Mouse (Mus musculus) liver, embryonic 12.5 days (tissue): ENCODE results near the gene Hap1. TPM values are rescaled to one million over a fixed set of nuclear protein-coding genes. Genes with fewer than 3 reads are reported as not detected.
"Not testable (repeated sequence)": the region's sequence is repeated elsewhere in the genome, so short reads cannot be mapped to it uniquely, and the experiment has no call there.

Experiments used
- ATAC-seq: fragments of 200-750 bp; cut with Nextera tagmentation; 2 replicates; pipeline ENCODE4 v1.8.0; 2017; ENCODE audit warnings: moderate number of reproducible peaks, mild to moderate bottlenecking, moderate library complexity
- H3K27ac ChIP-seq: fragments of 300-500 bp; sonication (generic); 2 replicates; pipeline ENCODE4 v1.5.1; 2016; ENCODE audit warnings: mild to moderate bottlenecking
- H3K27me3 ChIP-seq: fragments of 300-500 bp; sonication (generic); replicated peaks from 2 replicates; pipeline ENCODE4 v1.6.1; 2016; ENCODE audit warnings: mild to moderate bottlenecking, moderate library complexity
- H3K36me3 ChIP-seq: fragments of 300-500 bp; sonication (generic); 2 replicates; pipeline ENCODE4 v1.6.1; 2016; ENCODE audit warnings: mild to moderate bottlenecking, moderate library complexity
- H3K4me1 ChIP-seq: fragments of 300-500 bp; sonication (generic); 2 replicates; pipeline ENCODE4 v1.6.1; 2016
- H3K4me2 ChIP-seq: fragments of 300-500 bp; sonication (generic); 2 replicates; pipeline ENCODE4 v1.6.1; 2016; ENCODE audit warnings: mild to moderate bottlenecking, moderate library complexity
- H3K4me3 ChIP-seq: fragments of 300-500 bp; sonication (generic); 2 replicates; pipeline ENCODE4 v1.5.1; 2016; ENCODE audit warnings: mild to moderate bottlenecking, moderate library complexity
- H3K9ac ChIP-seq: fragments of 300-500 bp; sonication (generic); 2 replicates; pipeline ENCODE4 v1.6.1; 2016; ENCODE audit warnings: mild to moderate bottlenecking, moderate library complexity
- H3K9me3 ChIP-seq: fragments of 300-500 bp; sonication (generic); replicated peaks from 2 replicates; pipeline ENCODE4 v1.6.1; 2016; ENCODE audit warnings: mild to moderate bottlenecking, moderate library complexity
- WGBS: fragments of 180-500 bp; shearing (Covaris S2); methylation state at CpG from one replicate; pipeline ENCODE4 v1.1.7; 2016; ENCODE audit not compliant: insufficient replicate concordance; 5-methylcytosine and 5-hydroxymethylcytosine counted together
- polyA plus RNA-seq: library from polyadenylated mRNA; unstranded; fragments of >200 nt; fragmentation: Nextera tagmentation; extraction: Ambion mirVana; gene quantifications from 2 replicates; pipeline ENCODE4 v1.2.1, GENCODE M21; 2016

Gene Hap1
- polyA plus RNA-seq, 1 experiment from 2014 or later, result 0.43 TPM

- ATAC-seq, result not testable (repeated sequence)
- Histone ChIP-seq H3K4me1 (peaks cover 39% of the 10 kb centered on the region), H3K36me3 (peaks cover 27% of the 10 kb centered on the region)
These were observed 35.1 kb downstream of the Hap1 start for GRCm38 (mm10) chr11:100320701-100321410.

DNA sequence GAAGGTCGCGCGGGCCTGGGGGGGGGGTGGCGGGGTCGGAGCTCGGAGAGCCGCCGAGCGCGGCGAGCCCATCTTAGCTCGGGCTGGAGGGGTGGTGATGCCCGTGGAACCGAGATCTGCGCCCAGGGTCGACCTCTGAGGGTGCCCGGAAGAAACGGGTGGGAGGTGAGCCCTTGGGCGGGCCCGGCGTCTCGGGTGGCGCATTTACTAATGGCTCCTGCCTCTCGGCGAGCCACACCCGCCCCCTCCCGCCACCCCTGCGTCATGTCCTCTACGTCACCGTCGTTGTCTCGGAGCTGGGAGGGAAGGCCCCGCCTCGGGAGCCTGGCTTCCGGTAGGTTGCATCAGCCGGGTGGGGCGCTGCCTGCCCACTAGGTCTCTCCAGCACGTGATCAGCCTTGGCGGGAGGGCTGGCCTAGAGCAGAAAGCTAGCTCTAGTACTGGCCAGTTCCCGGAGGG lies 35.7 kb downstream of the Hap1 start:
- peak overlapping the region; percentile 98 for H3K27ac ChIP-seq
- H3K4me3 ChIP-seq, result peak overlapping the region; percentile 80
- peak overlapping the region; percentile 73 for H3K4me2 ChIP-seq
- 0% methylated on average over 40 of the region's 40 CpGs for WGBS
- no peaks in the 10 kb centered on the region for H3K9me3 ChIP-seq
- ATAC-seq, result peak; percentile 81
- H3K4me1 ChIP-seq, result peaks cover 39% of the 10 kb centered on the region
- no peaks in the 10 kb centered on the region for H3K27me3 ChIP-seq
- H3K9ac ChIP-seq, result peak overlapping the region; percentile 98
- peaks cover 27% of the 10 kb centered on the region for H3K36me3 ChIP-seq

More at GRCm38 (mm10) chr11:100320701-100321410, 35.1 kb downstream of the Hap1 start:
- peak overlapping the region; percentile 80 for H3K4me3 ChIP-seq
- not testable (repeated sequence) for H3K27me3 ChIP-seq, H3K9me3 ChIP-seq
- 9% methylated on average over 11 of the region's 11 CpGs for WGBS
- H3K9ac ChIP-seq, result peak overlapping the region; percentile 98
- peak overlapping the region; percentile 73 for H3K4me2 ChIP-seq
- peak overlapping the region; percentile 98 for H3K27ac ChIP-seq

- Histone ChIP-seq H3K27me3 (no peaks in the 10 kb centered on the region), H3K9ac (peak within 1 kb of the TSS; percentile 98), H3K9me3 (no peaks in the 10 kb centered on the region), H3K4me1 (peaks cover 39% of the 10 kb centered on the region), H3K4me3 (peak within 1 kb of the TSS; percentile 80), H3K36me3 (peaks cover 27% of the 10 kb centered on the region), H3K27ac (peak within 1 kb of the TSS; percentile 98), H3K4me2 (peak within 1 kb of the TSS; percentile 73)
- WGBS, result under 1% methylated on average over 56 of the region's 58 CpGs
- ATAC-seq, result peak; percentile 83
These were observed 36.3 kb downstream of the Hap1 start, which contains the start of gene Eif1 for GRCm38 (mm10) chr11:100319492-100320171. Gene Eif1, plus strand, starts transcription at chr11:100319885.

DNA sequence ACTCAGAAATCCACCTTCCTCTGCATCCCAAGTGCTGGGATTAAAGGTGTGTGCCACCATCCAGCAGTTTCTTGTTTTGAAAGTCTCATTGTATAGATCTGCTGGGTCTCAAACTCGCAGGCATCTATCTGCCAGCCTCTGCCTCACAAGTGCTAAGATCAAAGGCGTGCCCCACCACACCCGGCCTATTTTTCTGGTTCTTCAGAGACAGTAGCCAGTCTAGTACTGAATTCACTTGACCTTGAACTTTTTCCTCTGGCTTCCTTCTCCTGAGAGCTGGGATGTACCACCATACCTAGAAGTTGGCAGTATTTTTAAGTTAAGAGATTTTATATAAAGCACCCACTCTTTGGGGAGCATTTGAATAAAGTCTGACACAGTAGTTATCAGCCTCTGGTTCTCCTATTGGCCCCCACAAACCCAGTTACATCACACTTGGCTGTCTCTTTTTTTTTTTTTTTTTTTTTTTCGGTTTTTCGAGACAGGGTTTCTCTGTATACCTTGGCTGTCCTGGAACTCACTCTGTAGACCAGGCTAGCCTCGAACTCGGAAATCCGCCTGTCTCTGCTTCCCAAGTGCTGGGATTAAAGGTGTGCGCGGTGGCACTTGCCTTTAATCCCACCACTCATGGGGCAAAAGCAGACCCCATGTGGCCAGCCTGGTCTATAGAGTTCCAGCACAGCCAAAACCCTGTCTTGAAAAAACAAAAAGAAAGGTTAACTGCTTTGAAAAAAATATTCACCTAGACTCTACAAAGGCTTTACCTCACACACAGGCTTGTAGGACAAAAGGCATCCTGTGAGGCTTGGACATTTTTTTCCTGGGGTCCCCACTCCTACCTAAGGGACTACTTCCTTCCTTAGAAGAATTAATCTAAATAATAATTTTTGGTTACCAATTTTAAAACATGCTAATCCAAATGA lies 37.1 kb downstream of the Hap1 start:
- Histone ChIP-seq H3K4me1 (peaks cover 39% of the 10 kb centered on the region), H3K4me3 (peak overlapping the region; percentile 80), H3K9me3 (no peaks in the 10 kb centered on the region), H3K27me3 (no peaks in the 10 kb centered on the region), H3K27ac (peak overlapping the region; percentile 94), H3K4me2 (peak overlapping the region; percentile 68), H3K36me3 (peaks cover 27% of the 10 kb centered on the region), H3K9ac (peak overlapping the region; percentile 68)
- ATAC-seq, result peak; percentile 28; the same call in 1 of the 2 replicates
- WGBS, result 49% methylated on average over 10 of the region's 10 CpGs

- Histone ChIP-seq H3K9me3 (no peaks in the 10 kb centered on the region), H3K36me3 (peaks cover 26% of the 10 kb centered on the region), H3K4me1 (peaks cover 39% of the 10 kb centered on the region), H3K4me3 (0 out of 2 replicates have a peak overlapping the region, but pooled peaks have one; percentile 4), H3K27me3 (no peaks in the 10 kb centered on the region), H3K9ac (peak overlapping the region; percentile 68), H3K4me2 (peak overlapping the region; percentile 68), H3K27ac (peak overlapping the region; percentile 94)
- 38% methylated on average over 6 of the region's 6 CpGs for WGBS
- ATAC-seq, result no peak
These were observed 38.0 kb downstream of the Hap1 start for GRCm38 (mm10) chr11:100317826-100318380.

DNA sequence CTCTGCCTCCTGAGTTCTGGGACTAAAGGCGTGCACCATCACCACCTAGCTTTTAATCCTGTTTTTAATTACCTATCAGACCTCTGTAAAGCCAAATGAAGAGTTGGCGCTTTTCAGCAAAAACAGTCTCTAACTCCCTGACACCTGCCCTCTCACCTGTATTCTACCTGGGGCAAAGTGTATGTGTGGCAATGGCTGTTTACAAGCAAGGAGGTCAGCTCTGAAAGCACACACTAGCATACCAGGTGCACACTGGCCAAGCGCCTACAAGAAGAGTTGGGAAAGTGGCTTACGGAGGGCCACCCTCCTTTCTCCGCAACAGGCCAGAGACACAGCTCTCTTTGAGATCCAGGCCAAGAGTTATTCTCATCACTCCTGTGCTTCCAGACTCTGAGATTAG lies 40.5 kb downstream of the Hap1 start:
- peaks cover 1% of the 10 kb centered on the region for H3K36me3 ChIP-seq
- no peak overlapping the region for H3K27ac ChIP-seq
- no peaks in the 10 kb centered on the region for H3K27me3 ChIP-seq
- H3K4me2 ChIP-seq, result no peak overlapping the region
- H3K4me3 ChIP-seq, result no peak overlapping the region
- H3K9ac ChIP-seq, result no peak overlapping the region
- WGBS, result 87% methylated on average over 5 of the region's 5 CpGs
- ATAC-seq, result no peak
- peaks cover 22% of the 10 kb centered on the region for H3K4me1 ChIP-seq
- no peaks in the 10 kb centered on the region for H3K9me3 ChIP-seq

GRCm38 (mm10) chr11:100313424-100313823 lies 42.5 kb downstream of the Hap1 start:
- H3K4me2 ChIP-seq, result no peak overlapping the region
- H3K4me3 ChIP-seq, result no peak overlapping the region
- H3K9me3 ChIP-seq, result no peaks in the 10 kb centered on the region
- no peaks in the 10 kb centered on the region for H3K36me3 ChIP-seq
- H3K27ac ChIP-seq, result no peak overlapping the region
- H3K4me1 ChIP-seq, result peaks cover 14% of the 10 kb centered on the region
- H3K9ac ChIP-seq, result no peak overlapping the region
- ATAC-seq, result no peak
- WGBS, result 80% methylated on average over 6 of the region's 6 CpGs
- no peaks in the 10 kb centered on the region for H3K27me3 ChIP-seq

- Histone ChIP-seq H3K9ac (no peak overlapping the region), H3K9me3 (no peaks in the 10 kb centered on the region), H3K4me1 (peaks cover 2% of the 10 kb centered on the region), H3K36me3 (no peaks in the 10 kb centered on the region), H3K27me3 (no peaks in the 10 kb centered on the region), H3K4me3 (no peak overlapping the region), H3K4me2 (no peak overlapping the region), H3K27ac (no peak overlapping the region)
- 47% methylated on average over 5 of the region's 5 CpGs for WGBS
- ATAC-seq, result no peak
These were observed 43.7 kb downstream of the Hap1 start for GRCm38 (mm10) chr11:100312096-100312679.

DNA sequence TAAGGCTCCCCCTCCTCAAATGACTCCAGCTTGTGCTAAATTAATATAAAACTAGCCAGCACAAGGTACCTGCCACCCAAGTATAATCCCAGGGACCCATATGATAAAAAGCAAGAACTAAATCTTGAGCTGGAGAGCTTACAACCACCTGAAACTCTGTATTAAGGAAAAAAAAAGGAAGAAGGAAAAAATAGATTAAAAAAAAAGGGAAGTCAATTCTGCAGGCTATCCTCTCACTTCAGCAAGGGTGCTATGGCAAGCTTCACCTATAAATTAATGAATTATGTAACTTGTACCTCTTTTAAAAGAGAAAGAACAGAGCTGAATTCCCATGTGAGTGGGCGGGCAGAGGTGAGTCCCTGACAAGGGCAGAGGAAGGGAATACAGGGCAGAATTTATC lies 44.3 kb downstream of the Hap1 start:
- H3K4me2 ChIP-seq, result no peak overlapping the region
- H3K9me3 ChIP-seq, result no peaks in the 10 kb centered on the region
- no peak overlapping the region for H3K27ac ChIP-seq
- H3K4me1 ChIP-seq, result no peaks in the 10 kb centered on the region; the same call in 1 of the 2 replicates
- no peak for ATAC-seq
- WGBS, result 54% methylated on average over 1 of the region's 1 CpGs
- H3K36me3 ChIP-seq, result no peaks in the 10 kb centered on the region
- no peak overlapping the region for H3K9ac ChIP-seq
- H3K27me3 ChIP-seq, result no peaks in the 10 kb centered on the region
- no peak overlapping the region for H3K4me3 ChIP-seq

DNA sequence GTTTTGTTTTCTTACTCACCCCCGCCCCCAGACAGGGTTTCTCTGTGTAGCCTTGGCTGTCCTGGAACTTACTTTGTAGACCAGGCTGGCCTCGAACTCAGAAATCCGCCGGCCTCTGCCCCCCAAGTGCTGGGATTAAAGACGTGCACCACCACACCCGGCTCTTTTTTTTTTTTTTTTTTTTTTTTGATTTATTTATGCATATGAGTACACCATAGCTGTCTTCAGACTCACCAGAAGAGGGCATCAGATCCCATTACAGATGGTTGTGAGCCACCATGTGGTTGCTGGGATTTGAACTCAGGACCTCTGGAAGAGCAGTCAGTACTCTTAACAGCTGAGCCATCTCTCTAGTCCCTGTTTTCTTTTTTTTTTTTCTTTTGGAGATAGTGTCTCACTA lies 47.3 kb downstream of the Hap1 start:
- not testable (repeated sequence) for H3K4me1 ChIP-seq, H3K27ac ChIP-seq, H3K4me3 ChIP-seq, H3K9me3 ChIP-seq, H3K9ac ChIP-seq, ATAC-seq, H3K36me3 ChIP-seq, H3K4me2 ChIP-seq, H3K27me3 ChIP-seq
- WGBS, result 71% methylated on average over 5 of the region's 6 CpGs

DNA sequence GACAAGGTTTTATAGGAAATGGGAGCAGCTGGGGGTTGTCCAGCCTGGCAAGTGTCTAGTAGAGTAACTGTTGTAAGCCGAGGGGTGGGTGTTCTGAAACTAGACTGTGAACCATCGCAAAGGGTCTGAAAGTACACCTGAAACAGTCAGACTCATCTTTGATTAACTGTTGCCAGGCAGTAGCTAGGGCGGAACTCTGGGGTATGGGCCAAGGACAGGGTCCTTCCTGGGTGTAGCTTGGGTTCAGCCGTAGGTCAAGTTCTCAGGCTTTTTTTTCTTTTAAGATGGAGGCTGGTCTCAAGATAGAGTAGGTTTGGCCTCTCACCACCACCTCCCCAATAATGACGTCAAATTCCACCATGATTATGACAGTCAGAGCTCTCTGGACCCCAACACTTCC lies 48.0 kb downstream of the Hap1 start:
- ATAC-seq, result no peak
- no peak overlapping the region for H3K4me2 ChIP-seq
- 72% methylated on average over 5 of the region's 5 CpGs for WGBS
- no peak overlapping the region for H3K4me3 ChIP-seq
- H3K9me3 ChIP-seq, result no peaks in the 10 kb centered on the region
- H3K27me3 ChIP-seq, result 0 out of 2 replicates have a peak, but pooled peaks cover 7% of the 10 kb centered on the region
- no peaks in the 10 kb centered on the region for H3K36me3 ChIP-seq
- no peak overlapping the region for H3K9ac ChIP-seq
- no peaks in the 10 kb centered on the region for H3K4me1 ChIP-seq
- H3K27ac ChIP-seq, result no peak overlapping the region
